Mouse (Mus musculus): Measurements from ENCODE around the gene Cyth4. TPM values are rescaled to one million over a fixed set of nuclear protein-coding genes. Genes with fewer than 3 reads are reported as not detected.
A peak's percentile ranks its signal among the peaks of the same experiment; 100 is the strongest.

The Cyth4 gene
- polyA plus RNA-seq, 1 experiment from 2014 or later = 5.9 TPM

DNA sequence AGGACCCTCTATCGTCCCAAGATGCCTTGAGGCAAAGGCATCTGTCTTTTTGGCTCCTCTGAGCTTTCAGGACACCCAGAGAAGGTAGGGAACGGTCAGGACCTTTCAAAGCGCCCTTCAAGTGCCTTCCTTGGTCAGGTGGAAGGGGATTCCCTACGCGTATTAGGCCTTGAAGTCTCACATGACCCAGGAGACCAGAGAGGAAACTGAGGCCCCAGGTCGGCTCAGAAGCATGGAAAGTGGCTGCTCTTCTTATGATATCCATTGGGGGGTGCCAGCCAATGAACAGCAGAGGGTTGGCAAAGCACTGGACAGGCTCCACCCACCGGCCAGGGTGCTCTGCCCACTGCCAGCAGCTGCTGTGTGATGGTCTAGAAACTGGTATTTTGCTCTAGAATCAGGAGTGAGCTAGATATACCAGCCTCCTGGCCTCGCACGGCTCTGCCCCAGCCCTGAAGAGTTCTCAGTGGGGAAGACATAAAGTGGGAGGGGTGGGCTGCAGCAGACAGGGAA lies 29.2 kb upstream of the Cyth4 start:
- WGBS = 78% methylated on average over 9 of the region's 9 CpGs

DNA sequence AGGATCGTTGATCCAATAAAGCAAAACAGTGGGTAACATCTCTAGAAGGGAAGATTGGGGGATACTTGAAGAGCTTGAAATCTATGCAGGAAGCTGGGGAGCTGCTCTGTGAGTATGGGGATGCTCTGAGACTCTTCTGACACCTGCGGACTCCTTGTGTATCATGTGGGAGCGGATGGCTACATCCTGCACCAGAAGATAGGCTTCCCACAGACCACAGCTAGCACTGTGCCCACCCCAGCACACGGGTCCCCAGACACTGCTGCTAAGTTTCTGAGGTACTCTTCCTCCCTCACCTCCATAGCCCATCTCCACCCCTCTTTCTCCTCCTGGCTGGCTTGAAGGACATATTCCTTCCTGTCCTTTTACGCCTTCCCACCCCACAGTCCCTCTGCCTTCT lies 26.7 kb upstream of the Cyth4 start:
- 92% methylated on average over 5 of the region's 5 CpGs for WGBS
- 0 out of 2 replicates have a peak, but pooled peaks cover 1% of the 10 kb centered on the region for H3K4me1 ChIP-seq
- H3K36me3 ChIP-seq = no peaks in the 10 kb centered on the region
- no peaks in the 10 kb centered on the region for H3K9me3 ChIP-seq (replicated peaks)
- DNase-seq (ENCODE audit: low spot score) = no peak
- no peak overlapping the region for H3K4me3 ChIP-seq
- no peaks in the 10 kb centered on the region for H3K27me3 ChIP-seq (ENCODE audit: low read depth, poor library complexity, severe bottlenecking)
- H3K27ac ChIP-seq (replicated peaks) = no peak overlapping the region

More for the DNA sequence above, 29.2 kb upstream of the Cyth4 start:
- no peak for DNase-seq (ENCODE audit: low spot score)
- Histone ChIP-seq H3K27ac (replicated peaks) (no peak overlapping the region), H3K27me3 (ENCODE audit: low read depth, poor library complexity, severe bottlenecking) (no peaks in the 10 kb centered on the region), H3K4me3 (no peak overlapping the region), H3K4me1 (peaks cover 11% of the 10 kb centered on the region; the same call in 1 of the 2 replicates), H3K36me3 (no peaks in the 10 kb centered on the region), H3K9me3 (replicated peaks) (no peaks in the 10 kb centered on the region)

DNA sequence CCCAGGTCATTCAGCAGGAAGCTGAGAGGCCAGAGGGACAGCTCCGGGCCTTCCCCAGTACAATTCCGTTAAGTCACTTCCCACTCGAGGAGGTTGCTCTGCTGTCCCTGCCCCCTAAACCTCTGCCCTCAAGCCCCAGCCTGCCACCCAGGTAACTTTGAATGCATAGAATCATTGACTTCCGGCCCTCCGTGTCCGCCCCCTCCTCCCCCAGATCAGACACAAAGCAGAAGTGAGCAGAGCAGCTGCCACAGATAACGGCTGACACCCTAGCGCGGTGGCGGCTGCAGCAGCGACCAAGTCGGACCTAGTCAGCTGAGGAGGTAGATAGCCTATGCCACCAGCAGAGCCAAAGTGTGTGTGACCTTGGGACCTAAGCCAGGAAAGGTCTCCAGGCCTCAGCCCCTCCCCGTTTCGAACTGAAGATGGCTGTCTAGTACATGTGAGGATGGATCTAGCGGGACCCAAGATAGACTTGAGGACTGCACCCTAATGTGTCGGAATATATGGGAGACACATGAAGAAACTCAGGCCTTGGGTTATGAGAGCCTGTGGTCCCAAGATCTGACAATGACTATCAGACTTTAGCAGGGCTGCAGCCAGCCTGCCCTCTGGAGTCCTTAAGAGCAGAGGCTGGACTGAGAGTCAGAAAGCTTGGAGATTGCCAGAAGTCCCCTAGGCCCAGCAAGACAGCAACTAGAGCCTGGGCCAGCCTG lies 25.1 kb upstream of the Cyth4 start:
- Histone ChIP-seq H3K27me3 (ENCODE audit: low read depth, poor library complexity, severe bottlenecking) (no peaks in the 10 kb centered on the region), H3K27ac (replicated peaks) (peak overlapping the region; percentile 7), H3K9me3 (replicated peaks) (no peaks in the 10 kb centered on the region), H3K4me3 (no peak overlapping the region), H3K36me3 (no peaks in the 10 kb centered on the region), H3K4me1 (no peaks in the 10 kb centered on the region)
- DNase-seq (ENCODE audit: low spot score) = no peak
- 81% methylated on average over 16 of the region's 16 CpGs for WGBS

DNA sequence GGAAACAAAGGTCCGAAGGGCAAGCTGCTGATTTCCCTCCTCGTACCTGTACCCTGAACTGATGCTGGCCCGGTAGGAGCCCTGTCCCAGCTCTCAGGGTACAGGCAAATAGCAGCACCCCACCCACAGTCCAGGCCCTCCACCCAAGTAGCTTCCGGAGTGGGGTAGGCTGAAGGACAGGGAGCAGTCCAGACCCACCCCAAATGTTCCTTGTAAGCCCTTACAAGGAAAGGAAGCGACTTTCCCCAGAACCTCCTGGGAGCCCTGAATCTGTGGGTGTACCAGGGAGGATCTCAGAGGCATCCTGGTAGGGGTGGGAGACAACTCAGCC lies 24.6 kb upstream of the Cyth4 start:
- H3K4me3 ChIP-seq = no peak overlapping the region
- H3K27ac ChIP-seq (replicated peaks) = peak overlapping the region; percentile 7; the same call in 1 of the 2 replicates
- H3K9me3 ChIP-seq (replicated peaks) = no peaks in the 10 kb centered on the region
- no peaks in the 10 kb centered on the region for H3K27me3 ChIP-seq (ENCODE audit: low read depth, poor library complexity, severe bottlenecking)
- H3K4me1 ChIP-seq = no peaks in the 10 kb centered on the region
- no peak for DNase-seq (ENCODE audit: low spot score)
- H3K36me3 ChIP-seq = no peaks in the 10 kb centered on the region
- WGBS = 91% methylated on average over 5 of the region's 5 CpGs

DNA sequence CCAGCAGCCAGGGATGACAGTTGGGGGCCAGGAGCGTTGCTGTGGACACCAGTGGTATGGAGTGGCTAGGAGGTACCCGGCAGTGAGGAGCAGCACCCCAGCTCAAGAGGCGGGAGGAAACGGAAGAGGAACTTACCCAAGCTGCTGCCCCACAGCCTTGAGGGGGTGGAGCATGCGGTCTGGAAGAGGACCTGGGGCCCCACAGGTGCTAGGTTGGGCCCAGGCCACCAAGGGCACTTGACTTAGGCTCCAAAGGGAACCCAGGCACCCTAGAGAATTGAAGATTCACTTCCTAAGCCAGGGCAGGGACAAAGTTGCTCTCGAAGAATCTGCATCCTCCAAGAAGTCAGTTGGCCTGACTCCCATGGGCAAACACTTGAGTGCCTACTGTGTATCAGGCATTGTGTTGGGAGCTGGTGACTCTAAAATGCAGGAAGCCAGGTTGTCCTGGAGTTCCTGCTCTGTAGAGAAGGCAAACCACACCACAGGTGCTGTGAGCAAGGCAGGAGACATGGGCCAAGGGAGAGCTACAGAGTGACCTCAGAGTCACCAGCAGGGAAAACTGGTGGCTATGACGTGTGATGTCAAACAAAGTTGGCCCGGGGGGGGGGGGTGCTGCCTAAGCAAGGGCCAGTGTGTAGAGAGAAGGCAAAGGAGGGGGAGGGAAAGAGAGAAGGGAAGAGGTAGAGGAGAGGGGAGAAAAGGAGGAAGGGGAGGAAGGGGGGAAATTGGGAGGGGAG lies 24.0 kb upstream of the Cyth4 start, which contains the start of gene Rac2:
TSS of gene Rac2 (minus strand) at position 126 of the 740 bp plus-strand sequence.
- 87% methylated on average over 8 of the region's 8 CpGs for WGBS
- no peak for DNase-seq (ENCODE audit: low spot score)
- H3K27ac ChIP-seq (replicated peaks) = peak within 1 kb of the TSS; percentile 7
- no peaks in the 10 kb centered on the region for H3K36me3 ChIP-seq
- H3K4me1 ChIP-seq = no peaks in the 10 kb centered on the region
- H3K4me3 ChIP-seq = no peak within 1 kb of the TSS
- H3K9me3 ChIP-seq (replicated peaks) = no peaks in the 10 kb centered on the region
- no peaks in the 10 kb centered on the region for H3K27me3 ChIP-seq (ENCODE audit: low read depth, poor library complexity, severe bottlenecking)

DNA sequence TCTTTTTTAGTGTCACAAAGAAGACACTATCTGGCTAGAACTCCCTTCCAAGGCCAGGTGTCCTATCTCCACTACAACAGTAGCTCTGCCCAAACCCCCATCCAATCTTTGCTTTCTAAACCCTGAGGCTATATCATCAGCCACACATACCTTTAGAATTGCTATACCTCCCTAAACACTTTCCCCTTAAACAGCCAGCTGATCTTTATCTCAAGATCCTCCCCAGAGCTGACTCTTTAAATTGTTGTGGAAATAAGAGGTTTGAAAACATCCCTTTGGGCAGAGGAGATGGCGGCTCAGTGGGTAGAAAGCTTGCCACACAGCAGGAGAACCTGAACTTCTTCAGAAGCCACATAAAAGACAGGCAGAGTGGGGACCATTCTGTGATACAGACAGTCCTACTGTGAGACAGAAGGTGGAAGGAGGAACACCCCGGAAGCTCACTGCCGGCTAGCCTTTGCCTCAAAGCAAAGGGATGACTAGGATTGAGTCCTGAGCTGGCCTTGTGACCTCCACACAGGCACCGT lies 20.5 kb upstream of the Cyth4 start:
- peaks cover 23% of the 10 kb centered on the region for H3K4me1 ChIP-seq
- WGBS = 62% methylated on average over 4 of the region's 4 CpGs
- H3K27ac ChIP-seq (replicated peaks) = no peak overlapping the region
- no peak for DNase-seq (ENCODE audit: low spot score)
- H3K9me3 ChIP-seq (replicated peaks) = no peaks in the 10 kb centered on the region
- H3K36me3 ChIP-seq = no peaks in the 10 kb centered on the region
- no peak overlapping the region for H3K4me3 ChIP-seq
- H3K27me3 ChIP-seq (ENCODE audit: low read depth, poor library complexity, severe bottlenecking) = no peaks in the 10 kb centered on the region

DNA sequence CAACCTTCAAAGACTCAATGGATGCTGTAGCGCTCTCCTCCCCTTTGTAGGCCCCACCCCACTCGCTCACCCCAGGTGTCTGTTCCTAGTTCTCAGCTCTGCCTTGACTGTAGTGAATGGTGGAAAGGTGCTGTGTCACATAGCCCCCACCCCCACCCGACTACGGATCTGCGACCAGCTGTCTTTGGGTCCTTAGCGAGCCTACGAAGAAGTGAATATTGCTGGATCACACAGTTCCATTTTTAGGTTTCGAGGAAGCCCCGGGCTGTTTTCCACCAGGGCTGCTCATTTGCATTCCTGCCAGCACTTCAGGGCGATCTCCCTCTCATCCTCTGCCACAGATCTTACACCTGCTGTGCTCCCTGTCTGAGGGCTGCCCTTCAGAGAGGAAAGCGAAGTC lies 13.5 kb upstream of the Cyth4 start:
- no peaks in the 10 kb centered on the region for H3K27me3 ChIP-seq (ENCODE audit: low read depth, poor library complexity, severe bottlenecking)
- 23% methylated on average over 11 of the region's 11 CpGs for WGBS
- peaks cover 29% of the 10 kb centered on the region for H3K4me1 ChIP-seq
- peaks cover 5% of the 10 kb centered on the region; the same call in 1 of the 2 replicates for H3K9me3 ChIP-seq (replicated peaks)
- no peak overlapping the region for H3K4me3 ChIP-seq
- no peaks in the 10 kb centered on the region for H3K36me3 ChIP-seq
- DNase-seq (ENCODE audit: low spot score) = no peak
- no peak overlapping the region for H3K27ac ChIP-seq (replicated peaks)

DNA sequence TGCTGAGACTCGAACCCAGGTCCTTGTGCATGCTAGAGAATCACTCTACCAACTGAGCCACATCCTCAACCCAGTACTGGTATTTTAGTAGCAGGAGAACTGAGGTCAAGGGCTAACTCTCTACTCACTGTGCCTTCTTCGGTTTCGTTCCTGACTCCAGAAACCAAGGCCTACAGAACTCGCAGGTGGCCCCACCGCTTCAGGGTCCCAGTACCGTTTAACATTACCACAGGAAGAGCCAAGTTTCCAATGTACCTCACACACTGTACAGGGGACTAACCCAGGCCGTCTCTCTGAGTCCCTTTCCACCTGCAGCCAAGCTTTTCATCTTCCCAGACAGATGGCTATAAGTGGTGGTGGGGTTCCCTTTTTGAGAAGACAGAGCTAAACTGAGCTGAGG lies 11.4 kb upstream of the Cyth4 start:
- no peak overlapping the region for H3K4me3 ChIP-seq
- no peaks in the 10 kb centered on the region for H3K27me3 ChIP-seq (ENCODE audit: low read depth, poor library complexity, severe bottlenecking)
- WGBS = 90% methylated on average over 7 of the region's 7 CpGs
- H3K27ac ChIP-seq (replicated peaks) = no peak overlapping the region
- no peaks in the 10 kb centered on the region for H3K36me3 ChIP-seq
- DNase-seq (ENCODE audit: low spot score) = no peak
- peaks cover 8% of the 10 kb centered on the region; the same call in 1 of the 2 replicates for H3K9me3 ChIP-seq (replicated peaks)
- H3K4me1 ChIP-seq = peaks cover 16% of the 10 kb centered on the region

DNA sequence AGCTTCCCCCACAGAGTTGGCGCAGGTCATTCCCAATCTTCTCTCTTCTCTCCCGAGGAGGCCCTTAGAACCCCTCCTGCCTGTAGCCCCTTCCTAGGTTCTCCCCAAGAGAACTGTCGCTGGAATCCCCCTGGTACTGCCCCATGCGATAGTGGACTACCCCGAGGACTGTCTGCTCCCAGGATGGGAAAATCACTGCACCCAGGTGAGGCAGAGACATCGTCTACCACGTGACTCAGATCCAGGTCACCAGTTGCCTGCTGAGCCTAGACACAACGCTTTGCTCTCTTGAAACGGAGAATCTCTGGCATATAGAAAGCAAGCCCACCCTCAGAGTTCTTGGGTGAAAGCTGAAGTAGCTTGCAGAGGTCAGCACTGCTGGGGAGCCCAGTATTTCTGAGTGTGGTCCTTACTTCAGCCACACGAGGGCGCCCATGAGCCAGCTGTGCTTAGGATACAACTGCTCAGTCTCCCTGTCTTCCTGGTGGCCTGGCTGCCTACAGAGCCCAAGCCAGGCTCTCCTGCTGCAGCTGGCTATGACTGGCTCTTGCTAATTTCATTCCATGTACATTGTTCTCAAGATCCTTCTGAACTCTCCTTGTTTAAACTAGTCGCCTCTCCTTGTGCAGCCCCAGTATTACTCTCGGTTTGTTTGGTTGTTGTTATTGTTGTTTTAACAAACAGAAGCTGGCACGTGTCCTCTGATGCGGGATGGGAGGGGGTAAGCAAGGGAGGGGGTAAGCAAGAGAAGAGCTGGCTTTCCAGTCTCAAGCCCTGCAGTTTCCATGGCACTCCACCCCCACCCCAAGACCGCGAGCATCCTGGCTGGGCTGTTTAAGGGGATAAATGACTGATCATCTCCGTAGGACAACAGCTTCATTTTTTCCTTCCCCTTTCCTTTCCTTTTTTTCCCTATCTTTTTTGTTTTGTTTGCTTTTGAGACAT lies 9.5 kb upstream of the Cyth4 start:
- H3K27ac ChIP-seq (replicated peaks) = no peak overlapping the region
- peaks cover 8% of the 10 kb centered on the region; the same call in 1 of the 2 replicates for H3K9me3 ChIP-seq (replicated peaks)
- WGBS = 57% methylated on average over 18 of the region's 18 CpGs

DNA sequence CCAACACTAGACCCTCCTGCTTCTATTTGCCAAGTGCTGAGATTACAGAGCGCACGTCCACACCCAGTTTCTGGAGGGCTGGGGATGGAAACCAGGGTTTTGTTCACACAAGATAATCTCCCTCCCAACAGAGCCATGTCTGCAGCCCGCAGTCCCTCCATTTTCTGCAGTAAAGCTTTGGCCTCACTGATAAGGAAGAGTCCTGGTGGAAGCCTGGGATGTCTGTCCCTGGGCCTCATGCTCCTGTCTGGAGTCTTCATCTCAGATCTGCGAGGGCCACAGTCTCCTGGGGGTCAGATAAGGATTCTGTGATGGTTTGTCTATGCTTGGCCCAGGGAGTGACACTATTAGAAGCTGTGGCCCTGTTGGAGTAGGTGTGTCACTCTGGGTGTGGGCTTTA lies 8.8 kb upstream of the Cyth4 start:
- DNase-seq (ENCODE audit: low spot score) = no peak
- Histone ChIP-seq H3K36me3 (no peaks in the 10 kb centered on the region), H3K4me1 (peaks cover 8% of the 10 kb centered on the region), H3K4me3 (no peak overlapping the region), H3K9me3 (replicated peaks) (peaks cover 8% of the 10 kb centered on the region; the same call in 1 of the 2 replicates), H3K27ac (replicated peaks) (no peak overlapping the region), H3K27me3 (ENCODE audit: low read depth, poor library complexity, severe bottlenecking) (no peaks in the 10 kb centered on the region)
- 85% methylated on average over 4 of the region's 4 CpGs for WGBS

More for the DNA sequence above, 9.5 kb upstream of the Cyth4 start:
- Histone ChIP-seq H3K4me1 (peaks cover 8% of the 10 kb centered on the region; the same call in 1 of the 2 replicates), H3K36me3 (no peaks in the 10 kb centered on the region), H3K4me3 (no peak overlapping the region), H3K27me3 (ENCODE audit: low read depth, poor library complexity, severe bottlenecking) (no peaks in the 10 kb centered on the region)
- peak; percentile 75 for DNase-seq (ENCODE audit: low spot score)

DNA sequence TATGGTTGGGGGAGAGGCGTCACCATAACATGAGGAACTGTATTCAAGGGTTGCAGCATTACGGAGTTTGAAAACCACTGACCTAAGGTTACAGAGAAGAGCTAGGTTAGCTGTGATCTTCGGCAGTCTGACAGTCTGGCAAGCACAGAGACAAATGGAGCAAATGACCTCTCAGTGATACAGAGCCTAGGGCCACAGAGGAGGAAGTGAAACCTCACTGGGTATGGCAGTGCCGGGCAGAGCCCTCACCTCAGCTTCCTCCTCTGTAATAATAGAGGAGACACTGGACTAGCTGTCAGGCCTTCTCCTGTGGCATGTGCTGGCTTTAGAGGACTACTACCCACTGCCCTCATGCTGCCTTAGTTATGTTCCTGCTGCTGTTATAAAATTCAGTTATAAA lies 7.9 kb upstream of the Cyth4 start:
- Histone ChIP-seq H3K27ac (replicated peaks) (no peak overlapping the region), H3K4me3 (no peak overlapping the region)
- WGBS = 92% methylated on average over 4 of the region's 4 CpGs

DNA sequence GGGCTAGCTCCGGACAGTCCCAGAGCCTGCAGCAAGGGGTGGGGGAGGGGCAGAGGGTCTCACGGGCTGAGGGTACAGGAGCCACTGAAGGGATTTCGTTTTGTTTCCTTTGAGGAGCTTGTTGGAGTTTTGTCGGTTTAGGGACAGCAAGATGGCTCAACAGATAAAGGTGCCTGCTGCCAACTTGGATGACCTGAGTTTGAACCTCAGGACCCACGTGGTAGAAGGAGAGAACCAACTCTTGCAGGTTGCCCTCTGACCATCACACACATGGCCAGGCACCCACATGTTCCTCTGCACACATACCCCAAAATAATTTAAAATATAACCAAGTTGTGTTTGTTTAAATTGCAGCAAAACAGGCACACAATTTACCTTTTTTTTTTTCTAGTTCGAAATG lies 6.9 kb upstream of the Cyth4 start:
- Histone ChIP-seq H3K9me3 (replicated peaks) (peaks cover 4% of the 10 kb centered on the region; the same call in 1 of the 2 replicates), H3K36me3 (no peaks in the 10 kb centered on the region), H3K4me1 (peaks cover 8% of the 10 kb centered on the region), H3K4me3 (no peak overlapping the region), H3K27ac (replicated peaks) (no peak overlapping the region), H3K27me3 (ENCODE audit: low read depth, poor library complexity, severe bottlenecking) (no peaks in the 10 kb centered on the region)
- WGBS = 78% methylated on average over 6 of the region's 6 CpGs
- DNase-seq (ENCODE audit: low spot score) = no peak

More for the DNA sequence above, 7.9 kb upstream of the Cyth4 start:
- Histone ChIP-seq H3K27me3 (ENCODE audit: low read depth, poor library complexity, severe bottlenecking) (no peaks in the 10 kb centered on the region), H3K4me1 (peaks cover 8% of the 10 kb centered on the region), H3K36me3 (no peaks in the 10 kb centered on the region), H3K9me3 (replicated peaks) (peaks cover 8% of the 10 kb centered on the region; the same call in 1 of the 2 replicates)
- DNase-seq (ENCODE audit: low spot score) = no peak
